Mouse (Mus musculus): ENCODE measurements at regions not wholly inside any gene's neighbourhood (a gene's known extent, or its start where the extent isn't known, plus 50 kb on each side); places are given as distances from the start of the nearest gene placed in this dataset.
A peak's percentile ranks its signal among the peaks of the same experiment; 100 is the strongest.

DNA sequence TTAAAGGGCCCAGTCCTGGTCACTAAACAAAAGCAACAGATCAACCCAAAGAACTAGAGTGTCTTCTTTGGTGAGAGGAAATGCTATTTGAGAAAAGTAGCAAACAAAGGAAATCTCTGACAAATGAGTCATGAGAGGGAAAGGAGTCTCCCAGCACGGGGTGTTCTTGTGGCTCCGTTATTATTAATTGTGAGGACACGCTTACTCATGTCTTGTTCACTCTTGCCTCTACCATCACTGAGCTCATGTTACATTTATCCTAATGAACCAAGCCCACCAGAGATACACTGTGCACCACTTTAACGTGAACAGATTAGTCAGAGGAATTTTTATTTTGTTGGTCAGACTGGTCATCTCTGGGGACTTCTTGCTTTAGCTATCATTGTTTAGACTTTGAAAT lies 391.3 kb downstream of the Atp6ap1l start:
- 66% methylated on average over 4 of the region's 4 CpGs for WGBS
- H3K27ac ChIP-seq (ENCODE audit: insufficient read depth, low read length), result no peak overlapping the region
- no peaks in the 10 kb centered on the region for H3K4me1 ChIP-seq (ENCODE audit: control insufficient read depth, insufficient read depth, low read length)
- TF ChIP-seq POLR2A (IDR thresholded peaks at IDR 0.05; ENCODE audit: borderline replicate concordance, insufficient read depth, low read length) (no peak), CTCF (IDR thresholded peaks at IDR 0.05; ENCODE audit: borderline replicate concordance, insufficient read depth, low read depth, low read length) (no peak)
- no peak for DNase-seq
- H3K4me3 ChIP-seq (replicated peaks; ENCODE audit: insufficient read depth, low read depth, low read length), result no peak overlapping the region
- H3K27me3 ChIP-seq (ENCODE audit: control insufficient read depth, insufficient read depth, low read length), result no peaks in the 10 kb centered on the region

DNA sequence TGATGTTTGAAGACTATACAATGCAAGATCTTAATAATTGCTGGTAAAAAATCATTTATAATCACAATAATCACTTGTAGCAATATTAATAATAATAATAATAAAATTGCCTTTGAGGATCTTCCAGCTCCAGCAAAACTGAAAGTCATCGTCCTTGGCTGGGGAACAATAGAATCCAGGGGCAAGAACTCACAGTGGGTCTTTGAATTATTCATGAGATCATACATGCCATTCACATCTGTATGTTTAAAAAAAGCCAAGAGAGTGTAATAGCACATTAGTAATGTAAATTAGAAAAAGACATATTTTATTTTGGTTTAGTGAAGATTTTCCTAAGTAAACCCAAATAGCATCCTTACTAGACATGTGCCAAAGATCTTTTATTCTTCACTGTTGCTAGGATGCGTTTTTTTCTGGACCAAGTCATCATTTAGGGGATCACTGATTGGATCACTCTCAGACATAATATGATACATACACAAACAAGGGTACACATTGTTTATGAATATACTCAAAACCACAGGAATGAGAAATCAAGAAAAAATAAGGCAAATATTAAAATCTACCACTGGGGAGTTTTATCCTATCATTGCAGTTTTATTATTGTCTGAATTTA lies 392.3 kb downstream of the Atp6ap1l start:
- WGBS, result 35% methylated on average over 2 of the region's 2 CpGs
- no peak for TF ChIP-seq POLR2A (IDR thresholded peaks at IDR 0.05; ENCODE audit: borderline replicate concordance, insufficient read depth, low read length)
- TF ChIP-seq CTCF (IDR thresholded peaks at IDR 0.05; ENCODE audit: borderline replicate concordance, insufficient read depth, low read depth, low read length), result no peak
- no peak overlapping the region for H3K27ac ChIP-seq (ENCODE audit: insufficient read depth, low read length)
- no peak for DNase-seq
- H3K27me3 ChIP-seq (ENCODE audit: control insufficient read depth, insufficient read depth, low read length), result no peaks in the 10 kb centered on the region
- no peak overlapping the region for H3K4me3 ChIP-seq (replicated peaks; ENCODE audit: insufficient read depth, low read depth, low read length)
- H3K4me1 ChIP-seq (ENCODE audit: control insufficient read depth, insufficient read depth, low read length), result no peaks in the 10 kb centered on the region

DNA sequence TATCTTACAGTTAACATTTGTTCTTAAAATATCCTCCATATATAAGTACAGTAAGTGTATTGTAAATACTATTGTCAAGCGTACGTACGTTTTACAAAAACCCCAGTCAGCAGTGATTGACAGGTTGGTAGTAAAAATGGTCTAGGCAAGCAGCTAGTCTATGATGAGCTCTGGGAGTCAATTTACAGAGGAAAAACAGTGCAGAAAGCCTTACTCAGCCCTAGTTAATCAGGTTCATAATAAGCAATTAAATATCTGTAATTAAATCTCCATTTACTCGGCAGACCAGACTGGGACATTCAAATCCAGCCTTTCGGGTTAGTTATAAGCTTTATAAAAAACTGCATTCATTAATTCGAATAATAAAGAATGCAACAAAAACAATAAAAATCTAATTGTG lies 394.7 kb downstream of the Atp6ap1l start:
- Histone ChIP-seq H3K4me3 (replicated peaks; ENCODE audit: insufficient read depth, low read depth, low read length) (no peak overlapping the region), H3K4me1 (ENCODE audit: control insufficient read depth, insufficient read depth, low read length) (no peaks in the 10 kb centered on the region), H3K27me3 (ENCODE audit: control insufficient read depth, insufficient read depth, low read length) (no peaks in the 10 kb centered on the region), H3K27ac (ENCODE audit: insufficient read depth, low read length) (no peak overlapping the region)
- no peak for DNase-seq
- TF ChIP-seq CTCF (IDR thresholded peaks at IDR 0.05; ENCODE audit: borderline replicate concordance, insufficient read depth, low read depth, low read length), result no peak
- TF ChIP-seq POLR2A (IDR thresholded peaks at IDR 0.05; ENCODE audit: borderline replicate concordance, insufficient read depth, low read length), result no peak
- WGBS, result 83% methylated on average over 6 of the region's 6 CpGs

DNA sequence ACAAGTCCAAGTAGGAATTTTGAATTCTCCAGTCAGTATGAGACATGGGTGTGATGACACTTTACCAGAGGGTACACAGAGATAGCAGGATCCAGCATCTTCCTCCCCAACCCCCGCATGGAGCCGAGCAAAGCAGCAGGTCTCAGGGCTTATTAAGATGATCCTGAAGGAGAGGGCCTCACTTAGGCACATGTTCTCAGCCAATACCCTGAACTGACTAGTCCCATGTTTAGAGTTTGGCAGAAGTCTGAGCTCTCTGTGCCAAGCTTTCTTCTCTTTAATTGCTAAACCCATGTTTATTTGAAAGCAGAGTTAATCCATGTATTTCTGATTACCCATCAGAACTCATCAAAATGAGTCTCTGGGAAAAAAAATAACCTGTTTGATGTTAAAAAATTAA lies 402.0 kb downstream of the Atp6ap1l start:
- Histone ChIP-seq H3K27me3 (ENCODE audit: control insufficient read depth, insufficient read depth, low read length) (no peaks in the 10 kb centered on the region; the same call in 1 of the 2 replicates), H3K4me1 (ENCODE audit: control insufficient read depth, insufficient read depth, low read length) (no peaks in the 10 kb centered on the region), H3K4me3 (replicated peaks; ENCODE audit: insufficient read depth, low read depth, low read length) (no peak overlapping the region), H3K27ac (ENCODE audit: insufficient read depth, low read length) (no peak overlapping the region)
- no peak for DNase-seq
- 37% methylated on average over 2 of the region's 2 CpGs for WGBS
- no peak for TF ChIP-seq POLR2A (IDR thresholded peaks at IDR 0.05; ENCODE audit: borderline replicate concordance, insufficient read depth, low read length)
- TF ChIP-seq CTCF (IDR thresholded peaks at IDR 0.05; ENCODE audit: borderline replicate concordance, insufficient read depth, low read depth, low read length), result no peak

DNA sequence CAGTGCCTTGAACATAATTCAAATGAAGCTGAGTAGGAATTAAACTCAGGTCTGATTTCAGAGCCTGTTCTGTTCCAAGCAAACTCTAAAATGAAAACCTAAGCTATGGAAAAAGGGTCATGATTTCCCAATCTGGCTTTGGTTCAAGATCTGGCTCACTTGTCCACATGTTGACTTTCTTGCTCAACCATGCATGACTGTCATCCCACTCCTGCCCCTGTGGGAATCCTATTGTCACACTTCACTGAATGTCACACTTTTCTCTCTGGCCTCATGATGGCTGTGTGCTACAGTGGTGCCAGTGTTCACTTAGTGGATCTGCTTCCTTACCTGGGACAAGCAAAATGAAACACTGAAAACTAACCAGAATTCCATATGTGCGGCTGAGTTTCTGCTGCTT lies 403.0 kb downstream of the Atp6ap1l start:
- no peak overlapping the region for H3K27ac ChIP-seq (ENCODE audit: insufficient read depth, low read length)
- H3K4me1 ChIP-seq (ENCODE audit: control insufficient read depth, insufficient read depth, low read length), result no peaks in the 10 kb centered on the region
- no peaks in the 10 kb centered on the region; the same call in 1 of the 2 replicates for H3K27me3 ChIP-seq (ENCODE audit: control insufficient read depth, insufficient read depth, low read length)
- DNase-seq, result peak in 1 of 2 experiments; percentile 2
- 24% methylated on average over 1 of the region's 1 CpGs for WGBS
- TF ChIP-seq POLR2A (IDR thresholded peaks at IDR 0.05; ENCODE audit: borderline replicate concordance, insufficient read depth, low read length) (no peak), CTCF (IDR thresholded peaks at IDR 0.05; ENCODE audit: borderline replicate concordance, insufficient read depth, low read depth, low read length) (no peak)
- no peak overlapping the region for H3K4me3 ChIP-seq (replicated peaks; ENCODE audit: insufficient read depth, low read depth, low read length)

DNA sequence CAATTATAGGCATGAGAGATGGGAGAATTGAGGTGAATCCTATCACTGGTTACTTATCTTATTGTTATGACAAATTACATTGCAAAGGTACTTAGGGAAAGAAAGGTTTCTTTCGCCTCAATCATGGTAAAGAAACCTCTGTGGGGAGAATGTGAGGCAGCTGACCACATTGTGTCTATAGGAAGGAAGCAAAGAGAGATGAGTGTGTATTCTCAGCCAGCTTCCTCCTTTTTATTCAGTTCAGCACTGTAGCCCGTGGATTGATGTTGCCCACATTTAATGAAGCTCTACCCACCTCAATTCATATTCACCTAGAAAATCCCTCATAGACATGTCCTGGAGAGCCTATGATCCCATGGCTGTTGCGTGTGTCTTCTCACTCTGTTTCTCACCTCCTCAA lies 406.2 kb downstream of the Atp6ap1l start:
- no peak for TF ChIP-seq CTCF (IDR thresholded peaks at IDR 0.05; ENCODE audit: borderline replicate concordance, insufficient read depth, low read depth, low read length)
- TF ChIP-seq POLR2A (IDR thresholded peaks at IDR 0.05; ENCODE audit: borderline replicate concordance, insufficient read depth, low read length), result no peak

DNA sequence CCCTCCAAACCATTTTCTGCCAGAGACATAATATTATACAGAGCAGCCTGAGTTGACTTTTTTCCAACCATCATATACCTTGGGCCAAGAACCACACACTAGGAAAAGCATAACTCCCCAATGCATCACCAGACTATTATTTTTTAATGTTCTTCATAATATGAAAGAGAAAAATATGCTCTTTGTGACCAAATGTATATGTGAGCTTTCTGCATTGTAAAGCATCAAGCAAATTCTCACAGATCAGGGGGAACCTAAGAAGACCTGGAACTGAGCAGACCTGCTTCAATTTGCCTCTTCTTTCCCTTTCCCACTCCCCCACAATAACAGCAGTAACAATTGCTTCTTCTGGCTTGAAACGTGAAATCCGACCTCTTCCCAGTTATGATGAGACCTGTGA lies 407.6 kb downstream of the Atp6ap1l start:
- Histone ChIP-seq H3K27me3 (ENCODE audit: control insufficient read depth, insufficient read depth, low read length) (no peaks in the 10 kb centered on the region), H3K4me3 (replicated peaks; ENCODE audit: insufficient read depth, low read depth, low read length) (no peak overlapping the region), H3K4me1 (ENCODE audit: control insufficient read depth, insufficient read depth, low read length) (no peaks in the 10 kb centered on the region), H3K27ac (ENCODE audit: insufficient read depth, low read length) (no peak overlapping the region)
- 60% methylated on average over 2 of the region's 2 CpGs for WGBS
- no peak for TF ChIP-seq POLR2A (IDR thresholded peaks at IDR 0.05; ENCODE audit: borderline replicate concordance, insufficient read depth, low read length)
- no peak for TF ChIP-seq CTCF (IDR thresholded peaks at IDR 0.05; ENCODE audit: borderline replicate concordance, insufficient read depth, low read depth, low read length)
- DNase-seq, result no peak

More for the DNA sequence above, 406.2 kb downstream of the Atp6ap1l start:
- Histone ChIP-seq H3K27ac (ENCODE audit: insufficient read depth, low read length) (no peak overlapping the region), H3K4me1 (ENCODE audit: control insufficient read depth, insufficient read depth, low read length) (no peaks in the 10 kb centered on the region), H3K27me3 (ENCODE audit: control insufficient read depth, insufficient read depth, low read length) (no peaks in the 10 kb centered on the region), H3K4me3 (replicated peaks; ENCODE audit: insufficient read depth, low read depth, low read length) (no peak overlapping the region)
- no peak for DNase-seq
- 89% methylated on average over 3 of the region's 3 CpGs for WGBS

DNA sequence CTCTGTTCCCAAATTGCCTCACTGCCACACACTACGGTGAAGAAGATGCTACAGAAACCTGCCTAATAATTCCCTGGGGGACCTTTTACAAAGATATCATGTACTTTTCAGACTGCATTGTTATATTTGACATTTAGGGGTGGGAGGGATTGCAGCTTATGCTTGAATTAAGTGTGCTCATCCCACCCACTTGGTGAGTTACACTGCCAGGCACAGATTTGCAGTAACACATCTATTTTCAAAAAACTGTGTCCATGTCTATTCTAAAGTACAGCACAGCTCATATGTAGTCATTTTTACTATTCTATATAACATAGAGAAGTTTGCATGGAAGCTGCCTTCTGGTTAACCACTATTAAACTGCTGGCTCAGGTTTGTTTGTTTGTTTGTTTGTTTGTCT lies 404.3 kb upstream of the Xrcc4 start:
- 14% methylated on average over 1 of the region's 1 CpGs for WGBS
- TF ChIP-seq CTCF (IDR thresholded peaks at IDR 0.05; ENCODE audit: borderline replicate concordance, insufficient read depth, low read depth, low read length) (no peak), POLR2A (IDR thresholded peaks at IDR 0.05; ENCODE audit: borderline replicate concordance, insufficient read depth, low read length) (no peak)
- no peak overlapping the region for H3K27ac ChIP-seq (ENCODE audit: insufficient read depth, low read length)
- H3K4me3 ChIP-seq (replicated peaks; ENCODE audit: insufficient read depth, low read depth, low read length), result no peak overlapping the region
- no peaks in the 10 kb centered on the region for H3K27me3 ChIP-seq (ENCODE audit: control insufficient read depth, insufficient read depth, low read length)
- H3K4me1 ChIP-seq (ENCODE audit: control insufficient read depth, insufficient read depth, low read length), result no peaks in the 10 kb centered on the region
- DNase-seq, result no peak
